Mouse (Mus musculus) thymus, adult 2 months (tissue): ENCODE data around the gene Zfp184.
"Not testable (repeated sequence)": the region's sequence is repeated elsewhere in the genome, so short reads cannot be mapped to it uniquely, and the experiment has no call there.

Experiments
- CTCF ChIP-seq: fragments of 200-500 bp; IDR thresholded peaks from 2 replicates; pipeline ENCODE4 v1.5.1; 2012; ENCODE audit warnings: mild to moderate bottlenecking, control low read depth, low read length, moderate library complexity, borderline replicate concordance; ENCODE audit not compliant: control insufficient read depth, poor library complexity, insufficient read depth; ENCODE audit errors: extremely low read depth
- POLR2A ChIP-seq: fragments of 200-500 bp; IDR thresholded peaks from 2 replicates; pipeline ENCODE4 v1.6.1; 2012; ENCODE audit warnings: mild to moderate bottlenecking, low read length, control low read depth, moderate library complexity; ENCODE audit not compliant: control insufficient read depth, poor library complexity, insufficient read depth; ENCODE audit errors: extremely low read depth

- not testable (repeated sequence) for TF ChIP-seq CTCF, POLR2A
Observed at GRCm38 (mm10) chr13:21900870-21901565, 43.9 kb upstream of the Zfp184 start.
